Mouse (Mus musculus): Measurements from ENCODE around the gene CK137956.

The CK137956 gene

GRCm38 (mm10) chr4:127913551-127913950 lies 57.2 kb downstream of the CK137956 start:
- no peak for DNase-seq (ENCODE audit: low spot score in 2 of 2)

- DNase-seq (ENCODE audit: low spot score in 2 of 2) = no peak
Measured at GRCm38 (mm10) chr4:127907151-127907550, 63.6 kb downstream of the CK137956 start.

GRCm38 (mm10) chr4:127903954-127904353 lies 66.8 kb downstream of the CK137956 start:
- DNase-seq (ENCODE audit: low spot score in 2 of 2) = no peak

GRCm38 (mm10) chr4:127900893-127901456 lies 69.8 kb downstream of the CK137956 start:
- DNase-seq (ENCODE audit: low spot score in 2 of 2) = no peak

- no peak for DNase-seq (ENCODE audit: low spot score in 2 of 2)
Measured at GRCm38 (mm10) chr4:127889071-127889470, 81.7 kb downstream of the CK137956 start.

GRCm38 (mm10) chr4:127878966-127879365 lies 91.8 kb downstream of the CK137956 start:
- DNase-seq (ENCODE audit: low spot score in 2 of 2) = no peak

Data from spleen, postnatal 36 days (tissue).